Mouse (Mus musculus) MEL (cell line): ENCODE results near the gene Smurf1. TPM values are rescaled to one million over a fixed set of nuclear protein-coding genes. Genes with fewer than 3 reads are reported as not detected.

Source experiments
- DNase-seq: peaks from one replicate; pipeline ENCODE4 v3.0.0; 2011; ENCODE audit warnings: low read depth, low spot score
- H3K27ac ChIP-seq: 2 replicates; pipeline ENCODE4 v1.5.1; 2012; ENCODE audit warnings: low read depth, mild to moderate bottlenecking, control low read depth, low read length, moderate library complexity; ENCODE audit not compliant: control insufficient read depth
- H3K27me3 ChIP-seq, 2 experiments: fragments of 150-350 bp in 1 of 2; sonication (generic) in 1 of 2; 2 replicates each; pipeline ENCODE4 v1.6.1; 2012; ENCODE audit warnings: low read length in 2 of 2, mild to moderate bottlenecking in 2 of 2, improper control_type of control experiment in 1 of 2, moderate library complexity in 1 of 2; ENCODE audit not compliant: insufficient read depth in 2 of 2, control insufficient read depth in 1 of 2
- H3K36me3 ChIP-seq, 2 experiments: 2 replicates each; pipeline ENCODE4 v1.6.1; 2012 to 2014; ENCODE audit warnings: low read length in 2 of 2, improper control_type of control experiment in 1 of 2, inconsistent platforms in 1 of 2, mild to moderate bottlenecking in 1 of 2; ENCODE audit not compliant: insufficient read depth in 2 of 2, control insufficient read depth in 1 of 2
- H3K4me1 ChIP-seq, 2 experiments: fragments of 150-350 bp in 1 of 2; sonication (generic) in 1 of 2; 2 replicates each; pipeline ENCODE4 v1.6.1; 2012; ENCODE audit warnings: low read length in 2 of 2, improper control_type of control experiment in 1 of 2, mild to moderate bottlenecking in 1 of 2; ENCODE audit not compliant: insufficient read depth in 2 of 2, control insufficient read depth in 1 of 2
- H3K4me3 ChIP-seq, 2 experiments: fragments of 150-350 bp in 1 of 2; sonication (generic) in 1 of 2; 2 replicates each; pipeline ENCODE4 v1.5.1; 2012; ENCODE audit warnings: low read depth in 2 of 2, low read length in 2 of 2, mild to moderate bottlenecking in 2 of 2, moderate library complexity in 2 of 2, control low read depth in 1 of 2, improper control_type of control experiment in 1 of 2; ENCODE audit not compliant: control insufficient read depth in 1 of 2, insufficient read depth in 1 of 2
- H3K79me2 ChIP-seq: 2 replicates; pipeline ENCODE4 v1.6.1; 2012; ENCODE audit warnings: mild to moderate bottlenecking, low read length, moderate library complexity; ENCODE audit not compliant: control insufficient read depth, poor library complexity, insufficient read depth
- H3K9ac ChIP-seq: 2 replicates; pipeline ENCODE4 v1.6.1; 2012; ENCODE audit warnings: low read depth, mild to moderate bottlenecking, control low read depth, low read length, moderate library complexity; ENCODE audit not compliant: control insufficient read depth, poor library complexity, severe bottlenecking
- H3K9me3 ChIP-seq: fragments of 150-350 bp; sonication (generic); replicated peaks from 2 replicates; pipeline ENCODE4 v1.6.1; 2012; ENCODE audit warnings: mild to moderate bottlenecking, low read length, improper control_type of control experiment, moderate library complexity; ENCODE audit not compliant: insufficient read depth
- BHLHE40 ChIP-seq: IDR thresholded peaks from 2 replicates; pipeline ENCODE4 v1.6.1; 2012; ENCODE audit warnings: low read depth, mild to moderate bottlenecking, inconsistent platforms, low read length, improper control_type of control experiment, borderline replicate concordance
- CHD1 ChIP-seq: IDR thresholded peaks from 2 replicates; pipeline ENCODE4 v1.6.1; 2012; ENCODE audit warnings: low read depth, mild to moderate bottlenecking, inconsistent platforms, low read length, improper control_type of control experiment
- CHD2 ChIP-seq: IDR thresholded peaks from 2 replicates; pipeline ENCODE4 v1.6.1; 2011; ENCODE audit warnings: low read length, improper control_type of control experiment
- CTCF ChIP-seq, 3 experiments: IDR thresholded peaks in 2 of 3; conservative IDR thresholded peaks in 1 of 3; 2 replicates each; pipeline ENCODE4 v1.5.1; 2011 to 2012; ENCODE audit warnings: low read length in 3 of 3, low read depth in 2 of 3, mild to moderate bottlenecking in 2 of 3, improper control_type of control experiment in 1 of 3, inconsistent platforms in 1 of 3, mixed read lengths in 1 of 3, moderate library complexity in 1 of 3; ENCODE audit not compliant: control insufficient read depth in 1 of 3, insufficient read depth in 1 of 3, poor library complexity in 1 of 3, severe bottlenecking in 1 of 3
- E2F4 ChIP-seq: IDR thresholded peaks from 2 replicates; pipeline ENCODE4 v1.6.1; 2011; ENCODE audit warnings: low read depth, low read length, improper control_type of control experiment, borderline replicate concordance
- EP300 ChIP-seq, 2 experiments: IDR thresholded peaks; 2 replicates each; pipeline ENCODE4 v1.6.1; 2011; ENCODE audit warnings: improper control_type of control experiment in 2 of 2, low read length in 2 of 2, low read depth in 1 of 2, mild to moderate bottlenecking in 1 of 2
- GATA1 ChIP-seq: IDR thresholded peaks from 2 replicates; pipeline ENCODE4 v1.6.1; 2011; ENCODE audit warnings: low read depth, low read length, improper control_type of control experiment
- HCFC1 ChIP-seq: IDR thresholded peaks from 2 replicates; pipeline ENCODE4 v1.6.1; 2012; ENCODE audit warnings: low read depth, mild to moderate bottlenecking, inconsistent platforms, low read length, improper control_type of control experiment, moderate library complexity
- JUND ChIP-seq: IDR thresholded peaks from 2 replicates; pipeline ENCODE4 v1.6.1; 2011; ENCODE audit warnings: low read depth, mild to moderate bottlenecking, improper control_type of control experiment, low read length
- KAT2A ChIP-seq: conservative IDR thresholded peaks from 2 replicates; pipeline ENCODE4 v1.6.1; 2012; ENCODE audit warnings: low read depth, low read length, improper control_type of control experiment, inconsistent platforms
- MAX ChIP-seq: IDR thresholded peaks from 2 replicates; pipeline ENCODE4 v1.6.1; 2011; ENCODE audit warnings: low read length, improper control_type of control experiment
- MAZ ChIP-seq: IDR thresholded peaks from 2 replicates; pipeline ENCODE4 v1.6.1; 2012; ENCODE audit warnings: low read depth, mild to moderate bottlenecking, inconsistent platforms, low read length, improper control_type of control experiment
- MEF2A ChIP-seq: IDR thresholded peaks from 2 replicates; pipeline ENCODE4 v1.6.1; 2014; ENCODE audit warnings: low read depth, mild to moderate bottlenecking, inconsistent platforms, low read length, improper control_type of control experiment; ENCODE audit not compliant: poor library complexity, insufficient replicate concordance, severe bottlenecking; ENCODE audit errors: extremely low read depth
- MXI1 ChIP-seq: IDR thresholded peaks from 2 replicates; pipeline ENCODE4 v1.6.1; 2011; ENCODE audit warnings: mild to moderate bottlenecking, low read depth, low read length, improper control_type of control experiment
- MYC ChIP-seq: IDR thresholded peaks from 2 replicates; pipeline ENCODE4 v1.6.1; 2011; ENCODE audit warnings: low read depth, mild to moderate bottlenecking, low read length, improper control_type of control experiment, moderate library complexity
- NELFE ChIP-seq: IDR thresholded peaks from 2 replicates; pipeline ENCODE4 v1.6.1; 2011; ENCODE audit warnings: low read depth, low read length, improper control_type of control experiment
- POLR2AphosphoS2 ChIP-seq: IDR thresholded peaks from 2 replicates; pipeline ENCODE4 v1.6.1; 2011; ENCODE audit warnings: low read length, improper control_type of control experiment
- POLR2AphosphoS5 ChIP-seq: IDR thresholded peaks from 2 replicates; pipeline ENCODE4 v1.6.1; 2012; ENCODE audit warnings: low read depth, borderline replicate concordance, mild to moderate bottlenecking, inconsistent platforms, low read length, moderate library complexity, mixed read lengths
- RAD21 ChIP-seq: IDR thresholded peaks from 2 replicates; pipeline ENCODE4 v1.6.1; 2011; ENCODE audit warnings: mild to moderate bottlenecking, low read depth, low read length, improper control_type of control experiment
- RCOR1 ChIP-seq: IDR thresholded peaks from 2 replicates; pipeline ENCODE4 v1.6.1; 2012; ENCODE audit warnings: low read depth, mild to moderate bottlenecking, inconsistent platforms, low read length, improper control_type of control experiment
- SIN3A ChIP-seq: IDR thresholded peaks from 2 replicates; pipeline ENCODE4 v1.6.1; 2012; ENCODE audit warnings: low read length, improper control_type of control experiment, inconsistent platforms
- SMC3 ChIP-seq: IDR thresholded peaks from 2 replicates; pipeline ENCODE4 v1.6.1; 2011; ENCODE audit warnings: low read depth, low read length, improper control_type of control experiment
- TAL1 ChIP-seq: IDR thresholded peaks from 2 replicates; pipeline ENCODE4 v1.6.1; 2012; ENCODE audit warnings: mild to moderate bottlenecking, inconsistent platforms, low read length, moderate library complexity, mixed read lengths
- UBTF ChIP-seq: IDR thresholded peaks from 2 replicates; pipeline ENCODE4 v1.6.1; 2012; ENCODE audit warnings: low read depth, mild to moderate bottlenecking, inconsistent platforms, low read length, improper control_type of control experiment, moderate library complexity, borderline replicate concordance; ENCODE audit not compliant: insufficient read depth
- USF2 ChIP-seq, 2 experiments: IDR thresholded peaks; 2 replicates each; pipeline ENCODE4 v1.6.1; 2011 to 2012; ENCODE audit warnings: improper control_type of control experiment in 2 of 2, low read length in 2 of 2, borderline replicate concordance in 1 of 2, inconsistent platforms in 1 of 2, low read depth in 1 of 2, mild to moderate bottlenecking in 1 of 2; ENCODE audit not compliant: insufficient read depth in 1 of 2
- ZC3H11A ChIP-seq: IDR thresholded peaks from 2 replicates; pipeline ENCODE4 v1.6.1; 2012; ENCODE audit warnings: low read depth, mild to moderate bottlenecking, inconsistent platforms, low read length, improper control_type of control experiment
- ZMIZ1 ChIP-seq: IDR thresholded peaks from 2 replicates; pipeline ENCODE4 v1.6.1; 2012; ENCODE audit warnings: low read depth, mild to moderate bottlenecking, inconsistent platforms, low read length, improper control_type of control experiment, moderate library complexity
- polyA plus RNA-seq, 2 experiments: library from polyadenylated mRNA; stranded (reverse) in 1 of 2; unstranded in 1 of 2; fragments of >175 nt in 1 of 2; fragments of >200 nt in 1 of 2; gene quantifications; 2 replicates each; pipeline versions ENCODE4 v1.2.1 to v1.2.4; 2012; ENCODE audit warnings: low replicate concordance in 2 of 2, low read depth in 1 of 2; ENCODE audit not compliant: insufficient read length in 2 of 2, insufficient read depth in 1 of 2, missing spikeins in 1 of 2
- total RNA-seq: library from RNA; depleted of rRNA; stranded (reverse); fragments of 300-350 nt; gene quantifications from 2 replicates; pipeline ENCODE4 v1.2.3, GENCODE M21; 2012

Smurf1 gene
- total and polyA plus RNA-seq, 3 experiments: 4.0 to 10.6 TPM; not detected in 1

DNA sequence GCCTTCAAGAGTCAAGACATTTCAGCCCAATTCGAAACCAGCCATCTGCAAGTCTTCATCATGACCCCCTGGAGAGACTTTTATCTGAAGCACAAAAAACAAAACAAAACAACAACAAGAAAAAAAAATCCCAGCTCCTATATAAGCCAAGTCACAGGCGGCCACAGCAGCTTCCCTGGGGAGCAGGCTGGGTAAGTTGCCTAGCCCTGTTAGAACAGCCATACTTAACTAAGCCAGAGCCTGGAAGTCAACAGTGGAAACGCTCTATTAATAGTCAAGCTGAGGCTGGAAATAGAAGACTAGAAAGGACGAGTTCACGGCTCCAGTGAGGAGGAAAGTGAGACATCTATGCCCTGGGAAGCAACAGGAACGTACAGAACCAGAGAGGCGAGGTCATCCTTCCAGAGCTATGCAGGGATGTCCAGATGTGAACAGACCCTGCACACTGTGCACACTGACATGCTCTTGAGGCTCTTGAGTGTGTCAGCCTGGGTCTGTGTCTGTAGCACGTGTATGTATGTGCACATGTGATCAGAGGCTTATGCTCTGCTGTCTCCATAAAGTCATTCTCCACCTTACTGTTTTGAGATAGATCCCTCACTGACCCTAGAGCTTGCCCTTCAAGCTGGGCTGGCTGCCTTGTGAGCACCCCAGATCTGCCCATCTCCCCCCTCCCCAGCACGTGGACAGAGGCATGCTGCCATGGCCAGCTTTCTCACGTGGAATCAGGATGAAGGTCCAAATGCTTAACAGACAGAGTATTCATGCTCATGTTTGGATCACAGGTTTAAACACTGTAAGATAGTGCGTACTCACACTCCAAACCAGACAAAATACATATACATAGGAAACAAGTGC lies 36.6 kb downstream of the Smurf1 start:
- H3K9me3 ChIP-seq: no peaks in the 10 kb centered on the region
- H3K79me2 ChIP-seq: no peaks in the 10 kb centered on the region
- peaks cover 0 to 10% of the 10 kb centered on the region in 2 experiments; a peak in 3 of 4 replicates for H3K4me1 ChIP-seq
- no peak for DNase-seq
- H3K27ac ChIP-seq: no peak overlapping the region
- no peaks in the 10 kb centered on the region for H3K27me3 ChIP-seq
- H3K9ac ChIP-seq: no peak overlapping the region
- peaks cover 0 to 7% of the 10 kb centered on the region in 2 experiments; a peak in 2 of 4 replicates for H3K36me3 ChIP-seq
- H3K4me3 ChIP-seq: no peak overlapping the region
- TF ChIP-seq NELFE (no peak), USF2 (IDR thresholded peaks at IDR 0.05; ENCODE audit: borderline replicate concordance in 1 of 2, insufficient read depth in 1 of 2, low read depth in 1 of 2, low read length in 2 of 2) (no peak), UBTF (no peak), MXI1 (no peak), POLR2AphosphoS2 (no peak), KAT2A (no peak), JUND (no peak), ZC3H11A (no peak), BHLHE40 (no peak), CTCF (IDR thresholded peaks at IDR 0.05 in 2 of 3, conservative IDR thresholded peaks at IDR 0.05 in 1 of 3; ENCODE audit: control insufficient read depth in 1 of 3, insufficient read depth in 1 of 3, low read depth in 2 of 3, low read length in 3 of 3, poor library complexity in 1 of 3, severe bottlenecking in 1 of 3) (no peak), POLR2AphosphoS5 (no peak), EP300 (IDR thresholded peaks at IDR 0.05; ENCODE audit: low read depth in 1 of 2, low read length in 2 of 2) (no peak), RCOR1 (no peak), TAL1 (no peak), CHD1 (no peak), E2F4 (no peak), MEF2A (no peak), MAZ (no peak), GATA1 (no peak)

DNA sequence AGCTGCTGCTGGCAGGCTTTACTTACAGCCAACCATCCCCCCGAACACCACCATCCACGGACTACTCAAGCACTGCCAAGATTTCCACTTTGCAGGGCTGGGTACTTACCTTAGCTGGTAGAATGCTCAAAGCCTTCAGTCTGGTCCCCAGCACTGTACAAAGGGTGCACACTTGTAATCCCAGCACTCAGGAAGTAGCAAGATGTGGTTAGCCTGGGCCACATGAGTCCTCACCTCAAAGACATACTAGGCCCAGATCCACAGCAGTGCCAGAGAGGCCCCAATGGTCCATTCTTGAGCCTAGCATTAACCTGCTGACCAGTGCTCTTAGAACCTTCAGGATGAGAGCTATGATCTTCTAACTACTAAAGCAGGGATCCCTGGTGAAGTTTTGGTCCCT lies 39.4 kb downstream of the Smurf1 start:
- no peak for DNase-seq
- Histone ChIP-seq H3K4me3 (no peak overlapping the region), H3K27me3 (no peaks in the 10 kb centered on the region), H3K36me3 (no peaks in the 10 kb centered on the region), H3K9me3 (no peaks in the 10 kb centered on the region), H3K9ac (no peak overlapping the region), H3K4me1 (no peaks in the 10 kb centered on the region), H3K79me2 (no peaks in the 10 kb centered on the region), H3K27ac (no peak overlapping the region)
- no peak for TF ChIP-seq HCFC1
- no peak for TF ChIP-seq EP300 (IDR thresholded peaks at IDR 0.05; ENCODE audit: low read depth in 1 of 2, low read length in 2 of 2)
- TF ChIP-seq ZC3H11A: no peak
- TF ChIP-seq POLR2AphosphoS5: no peak
- no peak for TF ChIP-seq SIN3A
- no peak for TF ChIP-seq MAX
- no peak for TF ChIP-seq MAZ
- no peak for TF ChIP-seq BHLHE40
- TF ChIP-seq RCOR1: no peak
- TF ChIP-seq CHD2: no peak
- TF ChIP-seq RAD21: no peak
- TF ChIP-seq MYC: no peak
- TF ChIP-seq ZMIZ1: no peak
- no peak for TF ChIP-seq SMC3
- no peak for TF ChIP-seq UBTF
- no peak for TF ChIP-seq CTCF (IDR thresholded peaks at IDR 0.05 in 2 of 3, conservative IDR thresholded peaks at IDR 0.05 in 1 of 3; ENCODE audit: control insufficient read depth in 1 of 3, insufficient read depth in 1 of 3, low read depth in 2 of 3, low read length in 3 of 3, poor library complexity in 1 of 3, severe bottlenecking in 1 of 3)
